Mouse (Mus musculus) thymus, postnatal 14 days (tissue): ENCODE results near the gene Mmp25.
A peak's percentile ranks its signal among the peaks of the same experiment; 100 is the strongest.
"Not testable (repeated sequence)": the region's sequence is repeated elsewhere in the genome, so short reads cannot be mapped to it uniquely, and the experiment has no call there.

Experiments used
- DNase-seq: peaks from one replicate; pipeline ENCODE4 v3.0.0; 2021

Mmp25 gene

GRCm38 (mm10) chr17:23599605-23600063 lies 45.4 kb downstream of the Mmp25 start:
- peak; percentile 61 for DNase-seq

- peak; percentile 95 for DNase-seq
Observed at GRCm38 (mm10) chr17:23598582-23599552, 46.2 kb downstream of the Mmp25 start, which contains the start of gene Zfp13. TSS of gene Zfp13 (minus strand) at chr17:23599487.

GRCm38 (mm10) chr17:23595139-23595538 lies 49.9 kb downstream of the Mmp25 start:
- DNase-seq: not testable (repeated sequence)

- no peak for DNase-seq
Observed at GRCm38 (mm10) chr17:23592926-23593300, 52.2 kb downstream of the Mmp25 start.

- peak; percentile 90 for DNase-seq
Observed at GRCm38 (mm10) chr17:23592208-23592925, 52.7 kb downstream of the Mmp25 start.

- no peak for DNase-seq
Observed at GRCm38 (mm10) chr17:23587253-23587652, 57.8 kb downstream of the Mmp25 start.

GRCm38 (mm10) chr17:23585721-23586491 lies 59.2 kb downstream of the Mmp25 start:
- no peak for DNase-seq

GRCm38 (mm10) chr17:23584786-23585185 lies 60.3 kb downstream of the Mmp25 start:
- DNase-seq: no peak
